Mouse (Mus musculus) macrophage (primary cell): ENCODE data around the gene Csrnp3. TPM values are rescaled to one million over a fixed set of nuclear protein-coding genes. Genes with fewer than 3 reads are reported as not detected.

ENCODE experiments used
- H3K27ac ChIP-seq: fragments of 350-480 bp; formaldehyde crosslinking; 2 replicates; pipeline ENCODE4 v1.9.0; 2021
- H3K36me3 ChIP-seq: fragments of 350-480 bp; formaldehyde crosslinking; 2 replicates; pipeline ENCODE4 v1.9.0; 2021; ENCODE audit errors: inconsistent target
- H3K4me3 ChIP-seq: fragments of 350-480 bp; formaldehyde crosslinking; 2 replicates; pipeline ENCODE4 v1.9.0; 2021; ENCODE audit errors: inconsistent target
- H3K79me2 ChIP-seq: fragments of 350-480 bp; formaldehyde crosslinking; 2 replicates; pipeline ENCODE4 v1.9.0; 2021; ENCODE audit errors: inconsistent target
- WGBS: methylation state at CpG from one replicate; pipeline ENCODE4 v1.1.7; 2026; ENCODE audit warnings: inconsistent platforms; ENCODE audit not compliant: missing documents; 5-methylcytosine and 5-hydroxymethylcytosine counted together
- polyA plus RNA-seq: library from polyadenylated mRNA; stranded (reverse); fragments of 250-400 nt; gene quantifications from 3 replicates; pipeline ENCODE4 v1.2.4, GENCODE M21; 2018; ENCODE audit warnings: inconsistent platforms

Gene Csrnp3
- polyA plus RNA-seq, 1 experiment from 2014 or later: not detected

GRCm38 (mm10) chr2:65909724-65910521 is 64.4 kb downstream of the Csrnp3 start:
- 58% methylated on average over 13 of the region's 13 CpGs for WGBS
- Histone ChIP-seq H3K4me3 (no peak overlapping the region), H3K27ac (no peak overlapping the region), H3K36me3 (no peaks in the 10 kb centered on the region), H3K79me2 (no peaks in the 10 kb centered on the region)

- Histone ChIP-seq H3K27ac (no peak overlapping the region), H3K36me3 (no peaks in the 10 kb centered on the region), H3K4me3 (no peak overlapping the region), H3K79me2 (no peaks in the 10 kb centered on the region)
- 46% methylated on average over 7 of the region's 7 CpGs for WGBS
These were observed 70.4 kb downstream of the Csrnp3 start for GRCm38 (mm10) chr2:65915994-65916393.

- 52% methylated on average over 9 of the region's 9 CpGs for WGBS
- Histone ChIP-seq H3K36me3 (no peaks in the 10 kb centered on the region), H3K4me3 (no peak overlapping the region), H3K27ac (no peak overlapping the region), H3K79me2 (no peaks in the 10 kb centered on the region)
These were observed 75.3 kb downstream of the Csrnp3 start for GRCm38 (mm10) chr2:65920651-65921412.

- no peaks in the 10 kb centered on the region for H3K79me2 ChIP-seq
- H3K27ac ChIP-seq: no peak overlapping the region
- H3K4me3 ChIP-seq: no peak overlapping the region
- no peaks in the 10 kb centered on the region for H3K36me3 ChIP-seq
- WGBS: 89% methylated on average over 15 of the region's 15 CpGs
These were observed 79.9 kb downstream of the Csrnp3 start for GRCm38 (mm10) chr2:65925363-65925941.

- Histone ChIP-seq H3K4me3 (no peak overlapping the region), H3K79me2 (no peaks in the 10 kb centered on the region), H3K36me3 (no peaks in the 10 kb centered on the region), H3K27ac (no peak overlapping the region)
- 91% methylated on average over 8 of the region's 8 CpGs for WGBS
These were observed 81.6 kb downstream of the Csrnp3 start for GRCm38 (mm10) chr2:65926935-65927708.

GRCm38 (mm10) chr2:65929286-65929685 is 83.7 kb downstream of the Csrnp3 start:
- H3K4me3 ChIP-seq: no peak overlapping the region
- H3K27ac ChIP-seq: no peak overlapping the region
- H3K36me3 ChIP-seq: no peaks in the 10 kb centered on the region
- H3K79me2 ChIP-seq: no peaks in the 10 kb centered on the region
- WGBS: 95% methylated on average over 3 of the region's 3 CpGs

GRCm38 (mm10) chr2:65929927-65930326 is 84.4 kb downstream of the Csrnp3 start:
- no peak overlapping the region for H3K4me3 ChIP-seq
- no peak overlapping the region for H3K27ac ChIP-seq
- no peaks in the 10 kb centered on the region for H3K79me2 ChIP-seq
- WGBS: 85% methylated on average over 11 of the region's 11 CpGs
- no peaks in the 10 kb centered on the region for H3K36me3 ChIP-seq

GRCm38 (mm10) chr2:65931313-65931712 is 85.7 kb downstream of the Csrnp3 start:
- Histone ChIP-seq H3K36me3 (no peaks in the 10 kb centered on the region), H3K27ac (no peak overlapping the region), H3K79me2 (no peaks in the 10 kb centered on the region), H3K4me3 (no peak overlapping the region)
- WGBS: 86% methylated on average over 7 of the region's 7 CpGs

GRCm38 (mm10) chr2:65931841-65932311 is 86.3 kb downstream of the Csrnp3 start:
- 4% methylated on average over 11 of the region's 11 CpGs for WGBS
- Histone ChIP-seq H3K4me3 (no peak overlapping the region), H3K79me2 (no peaks in the 10 kb centered on the region), H3K36me3 (no peaks in the 10 kb centered on the region), H3K27ac (no peak overlapping the region)

GRCm38 (mm10) chr2:65934099-65934498 is 88.5 kb downstream of the Csrnp3 start:
- WGBS: 82% methylated on average over 2 of the region's 2 CpGs
- Histone ChIP-seq H3K27ac (no peak overlapping the region), H3K36me3 (no peaks in the 10 kb centered on the region), H3K4me3 (no peak overlapping the region), H3K79me2 (no peaks in the 10 kb centered on the region)

- Histone ChIP-seq H3K36me3 (no peaks in the 10 kb centered on the region), H3K27ac (no peak overlapping the region), H3K4me3 (no peak overlapping the region), H3K79me2 (no peaks in the 10 kb centered on the region)
- WGBS: 67% methylated on average over 3 of the region's 3 CpGs
These were observed 93.3 kb downstream of the Csrnp3 start for GRCm38 (mm10) chr2:65938900-65939299.

GRCm38 (mm10) chr2:65940351-65940750 is 94.8 kb downstream of the Csrnp3 start:
- H3K79me2 ChIP-seq: no peaks in the 10 kb centered on the region
- H3K27ac ChIP-seq: no peak overlapping the region
- 82% methylated on average over 5 of the region's 5 CpGs for WGBS
- no peak overlapping the region for H3K4me3 ChIP-seq
- no peaks in the 10 kb centered on the region for H3K36me3 ChIP-seq

GRCm38 (mm10) chr2:65942346-65942745 is 96.8 kb downstream of the Csrnp3 start:
- no peak overlapping the region for H3K4me3 ChIP-seq
- no peak overlapping the region for H3K27ac ChIP-seq
- no peaks in the 10 kb centered on the region for H3K36me3 ChIP-seq
- WGBS: 94% methylated on average over 4 of the region's 4 CpGs
- H3K79me2 ChIP-seq: no peaks in the 10 kb centered on the region

GRCm38 (mm10) chr2:65948808-65949207 is 103.2 kb downstream of the Csrnp3 start:
- Histone ChIP-seq H3K4me3 (no peak overlapping the region), H3K36me3 (no peaks in the 10 kb centered on the region), H3K27ac (no peak overlapping the region), H3K79me2 (no peaks in the 10 kb centered on the region)
- 94% methylated on average over 16 of the region's 16 CpGs for WGBS
